Mouse (Mus musculus) ovary, adult 18-20 months (tissue): Measurements from ENCODE around the gene Gps1.
"Not testable (repeated sequence)": the region's sequence is repeated elsewhere in the genome, so short reads cannot be mapped to it uniquely, and the experiment has no call there.

ENCODE experiments used
- DNase-seq: peaks from one replicate; pipeline ENCODE4 v3.0.0; 2022; ENCODE audit warnings: low spot score, mixed read lengths

The Gps1 gene

DNA sequence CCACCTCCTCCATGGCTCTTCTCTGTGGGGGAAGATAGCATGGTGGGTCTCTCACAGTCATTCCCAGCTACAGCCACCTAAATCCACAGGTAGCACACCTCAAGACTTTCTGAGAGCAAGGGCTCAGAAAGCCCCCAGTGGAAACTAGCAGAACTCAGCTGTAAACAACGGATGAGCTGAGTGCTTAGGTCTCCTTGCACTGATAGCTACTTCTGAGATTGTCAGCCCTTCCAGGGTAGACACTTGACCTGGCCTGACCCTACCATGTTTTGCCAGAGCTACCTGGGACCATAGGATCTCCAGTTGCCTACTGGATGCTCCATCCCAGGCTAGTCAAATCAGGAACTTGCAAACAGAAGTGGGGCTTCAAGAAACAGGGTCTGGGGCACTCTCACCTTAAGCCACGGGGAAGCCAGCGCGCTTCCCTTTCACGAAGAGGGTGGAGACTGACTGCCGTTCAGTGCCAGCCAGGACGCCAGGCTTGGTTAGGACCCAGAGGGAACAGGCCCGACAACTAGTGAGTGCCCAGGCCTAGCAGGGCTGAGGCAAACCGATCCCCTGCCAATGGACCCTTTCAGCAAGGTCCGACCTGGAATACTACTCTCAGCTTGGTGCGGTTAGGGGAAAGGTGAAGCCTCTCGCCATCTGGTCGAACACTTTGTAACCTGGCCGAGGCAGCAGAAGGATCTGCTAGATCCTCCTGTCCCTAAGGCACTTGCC lies 38.9 kb downstream of the Gps1 start:
- no peak for DNase-seq

DNA sequence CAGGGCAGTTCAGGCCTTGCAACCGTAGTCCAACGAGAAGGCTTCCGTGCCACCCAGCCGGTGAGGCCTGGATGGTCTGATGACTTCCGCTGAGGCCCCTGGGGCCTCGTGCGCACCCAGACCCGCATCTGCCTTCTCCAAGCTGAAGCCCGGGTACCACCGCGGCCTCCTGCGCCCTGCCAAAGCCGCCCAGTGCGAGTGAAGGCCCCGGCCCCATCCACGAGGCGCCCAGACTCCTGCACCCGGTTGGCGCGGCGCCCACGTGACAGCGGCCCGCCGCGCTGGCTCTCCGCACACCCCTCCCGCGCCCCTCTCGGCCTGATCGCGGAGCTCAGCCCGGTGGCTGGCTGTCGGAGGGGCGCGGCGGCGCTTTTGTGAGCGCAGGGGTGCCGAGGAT lies 39.5 kb downstream of the Gps1 start:
- DNase-seq: peak; percentile 55

DNA sequence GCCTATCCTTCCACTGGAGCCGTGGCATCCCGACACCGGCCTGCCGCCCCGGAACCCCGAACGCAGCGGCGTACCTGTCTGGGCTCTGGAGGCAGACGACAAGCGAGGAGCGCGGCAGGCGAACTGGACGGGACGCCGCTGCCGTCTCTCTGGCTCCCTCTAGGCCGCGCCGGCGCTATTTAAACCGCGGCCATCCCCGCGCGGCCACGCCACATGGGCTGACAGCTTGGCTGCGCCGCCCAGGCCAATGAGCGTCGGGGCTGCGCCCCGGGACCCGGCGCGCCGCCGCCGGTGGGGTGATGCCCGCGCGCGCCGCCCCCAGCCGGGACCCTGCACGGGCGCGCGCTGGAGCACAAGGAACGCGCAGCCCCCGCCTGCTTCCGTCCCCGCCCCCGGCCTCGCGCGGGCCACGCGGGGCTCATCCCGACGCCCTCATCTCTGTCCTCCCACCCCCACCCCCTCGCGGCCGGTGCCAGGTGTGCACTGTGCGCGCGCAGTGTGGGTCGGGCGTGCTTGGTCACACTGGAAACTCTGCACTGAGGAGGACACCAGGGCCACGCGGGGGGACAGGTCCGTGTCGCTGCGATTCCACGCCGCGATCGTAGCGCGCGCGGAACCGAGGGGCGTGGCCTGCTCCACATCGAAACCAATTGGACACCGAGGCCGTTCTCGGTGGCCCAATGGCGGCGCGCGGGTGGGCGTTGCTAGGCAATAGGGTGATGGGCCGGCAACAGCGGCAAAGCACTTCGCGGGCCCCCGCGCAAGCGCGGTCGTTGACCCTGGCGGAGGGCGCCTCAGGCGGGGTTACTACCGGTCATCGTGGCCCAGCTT lies 40.1 kb downstream of the Gps1 start, which contains the start of gene Fasn:
Fasn (minus strand) TSS at position 592 of the 831 bp plus-strand sequence.
- DNase-seq: peak; percentile 96

DNA sequence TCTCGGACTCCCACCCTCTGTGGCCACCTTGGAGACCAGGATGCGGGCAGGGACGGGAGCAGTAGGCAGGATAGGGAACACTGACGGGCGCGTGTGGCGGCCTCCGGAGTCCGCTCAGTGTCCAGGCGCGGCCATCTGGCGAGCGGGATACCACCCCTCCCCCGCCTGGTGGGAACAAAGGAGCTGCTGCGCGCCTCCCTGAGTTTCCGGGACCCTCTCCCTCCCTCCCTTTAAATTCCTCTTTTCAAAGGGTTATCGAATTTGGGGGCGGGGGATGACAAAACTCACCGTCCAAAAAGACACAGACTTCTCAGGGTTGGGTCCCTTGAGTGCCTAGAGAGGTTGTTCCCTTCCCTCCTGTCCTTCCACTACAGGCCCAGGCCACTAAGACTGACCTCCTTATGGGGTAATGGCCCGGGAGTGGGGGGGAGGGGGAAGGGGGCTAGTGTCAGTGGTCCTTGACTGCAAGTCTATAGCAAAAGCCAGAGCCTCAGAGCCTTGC lies 40.8 kb downstream of the Gps1 start:
- no peak for DNase-seq

DNA sequence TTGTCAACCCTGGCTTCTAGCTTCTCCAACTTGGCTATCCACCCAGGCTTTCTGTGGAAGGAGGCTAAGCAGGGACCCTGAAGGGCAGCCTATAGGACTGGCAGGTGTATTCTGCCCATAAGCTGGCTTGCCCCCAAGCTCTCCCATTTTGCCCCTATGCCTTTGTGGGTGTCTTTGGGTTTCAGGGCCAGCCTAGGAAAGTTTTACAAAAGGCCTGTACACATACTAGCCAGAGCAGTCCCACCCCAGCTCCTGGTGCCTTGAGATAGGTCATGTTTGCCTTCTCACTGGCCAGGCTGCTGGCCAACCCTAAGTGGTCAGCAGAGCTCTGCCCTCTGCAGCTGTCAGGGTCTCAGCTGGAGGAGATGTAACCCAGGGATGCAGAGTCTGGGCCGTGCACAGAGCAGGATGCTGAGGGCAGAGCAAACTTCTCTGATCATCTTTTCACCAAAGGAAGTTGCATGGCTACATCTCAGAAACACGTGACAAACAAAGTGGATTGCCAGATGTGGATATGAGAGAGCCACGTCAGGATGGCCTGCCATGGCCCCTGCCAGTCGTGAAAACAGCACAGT lies 41.3 kb downstream of the Gps1 start:
- DNase-seq: no peak

DNA sequence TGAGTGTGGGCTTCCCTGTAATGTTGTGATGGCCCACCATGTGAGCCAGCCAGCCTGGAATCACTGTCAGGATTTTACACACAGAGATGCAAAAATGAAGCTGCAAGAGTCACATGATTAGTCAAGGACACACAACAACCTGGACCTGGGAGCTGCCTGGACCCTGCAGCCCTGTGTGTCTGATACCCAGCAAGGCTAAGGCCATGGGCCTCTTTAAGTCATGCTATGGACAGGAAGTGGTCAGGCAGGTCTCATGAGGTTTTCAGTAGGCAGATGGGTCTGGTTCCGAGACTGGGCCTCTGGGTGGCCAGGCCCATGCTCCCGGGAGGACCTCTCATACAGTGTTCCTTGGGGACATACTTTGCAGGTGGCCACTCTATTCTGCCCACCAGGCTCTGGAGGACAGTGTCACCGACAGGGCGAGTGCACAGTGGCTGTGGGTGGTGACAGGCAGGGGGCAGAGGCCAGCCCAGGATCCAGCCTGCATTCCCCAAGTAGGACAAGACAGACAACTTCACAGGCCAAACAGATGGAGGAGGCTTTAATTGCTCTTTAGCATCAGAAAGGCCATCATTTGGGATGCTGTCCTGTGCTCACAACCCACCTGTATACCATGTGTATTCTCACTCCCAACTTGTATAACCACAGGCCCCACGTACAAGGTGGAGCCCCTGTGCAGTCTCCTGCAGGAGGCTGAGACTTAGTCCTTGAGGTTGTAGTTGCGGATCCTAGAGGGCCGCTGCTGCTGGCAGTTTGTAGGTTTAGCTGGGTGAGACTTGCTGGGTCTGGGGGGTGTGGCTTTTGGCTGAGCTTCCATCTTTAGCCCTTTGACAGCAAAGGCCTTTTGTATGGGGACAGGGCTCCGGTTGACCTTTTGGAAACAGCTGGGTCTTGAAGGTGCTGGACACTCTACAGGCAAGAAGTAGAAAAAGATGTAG lies 42.2 kb downstream of the Gps1 start:
- no peak for DNase-seq

DNA sequence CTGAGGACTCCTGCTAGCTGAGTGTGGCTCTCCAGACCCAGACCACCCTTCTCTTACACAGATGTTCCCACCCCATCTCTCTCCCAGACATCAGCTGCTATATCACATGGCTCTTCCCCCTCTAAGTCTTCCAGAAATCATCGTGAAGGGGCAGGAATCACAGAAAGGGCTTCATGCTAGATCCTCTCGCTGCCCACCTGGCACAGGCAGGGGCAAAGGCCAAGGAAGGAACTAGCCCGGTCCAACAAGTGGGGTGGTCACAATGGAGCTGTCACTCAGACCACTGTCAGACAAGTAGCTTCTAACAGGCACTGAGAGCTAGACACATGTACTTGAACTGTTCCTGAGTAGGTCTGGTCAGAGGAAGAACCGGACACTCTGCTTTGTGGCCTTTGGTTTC lies 44.3 kb downstream of the Gps1 start:
- no peak for DNase-seq

DNA sequence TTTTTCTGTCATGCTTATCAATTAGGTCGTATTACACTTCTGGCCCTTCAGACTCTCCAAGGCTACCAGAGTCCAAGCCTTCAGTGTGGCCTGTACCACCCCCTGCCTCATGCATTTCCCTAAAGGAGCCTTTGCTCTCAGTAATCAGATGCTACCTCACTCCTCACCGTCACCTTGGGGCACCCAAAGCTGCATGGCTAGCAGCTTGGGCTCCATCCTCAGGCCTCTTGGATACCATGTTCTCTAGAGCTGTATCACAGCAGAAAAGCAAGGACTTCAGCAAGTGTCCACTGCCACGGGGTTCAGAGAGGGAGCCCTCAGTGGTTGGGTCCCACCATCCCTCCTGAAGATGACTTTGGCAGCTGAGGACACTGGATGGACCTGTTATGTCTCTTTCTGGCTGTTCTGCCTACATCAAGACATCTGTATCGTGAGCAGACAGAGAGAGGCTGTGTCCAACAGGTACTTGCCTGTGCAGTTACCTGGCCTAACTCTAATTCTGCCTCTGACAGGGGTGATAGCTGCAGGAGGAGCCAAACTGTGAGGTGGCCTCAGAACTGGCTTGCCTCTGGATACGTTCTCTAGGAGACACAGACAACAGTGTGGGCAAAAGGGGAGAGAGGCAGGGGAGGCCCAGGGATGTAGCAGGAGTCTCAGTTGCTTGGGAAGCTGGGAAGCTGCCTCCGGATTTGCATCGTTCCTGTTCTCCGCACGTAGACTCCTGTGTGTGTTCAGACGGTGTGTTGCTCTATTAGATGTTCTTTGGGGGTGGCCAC lies 45.9 kb downstream of the Gps1 start:
- DNase-seq: no peak

DNA sequence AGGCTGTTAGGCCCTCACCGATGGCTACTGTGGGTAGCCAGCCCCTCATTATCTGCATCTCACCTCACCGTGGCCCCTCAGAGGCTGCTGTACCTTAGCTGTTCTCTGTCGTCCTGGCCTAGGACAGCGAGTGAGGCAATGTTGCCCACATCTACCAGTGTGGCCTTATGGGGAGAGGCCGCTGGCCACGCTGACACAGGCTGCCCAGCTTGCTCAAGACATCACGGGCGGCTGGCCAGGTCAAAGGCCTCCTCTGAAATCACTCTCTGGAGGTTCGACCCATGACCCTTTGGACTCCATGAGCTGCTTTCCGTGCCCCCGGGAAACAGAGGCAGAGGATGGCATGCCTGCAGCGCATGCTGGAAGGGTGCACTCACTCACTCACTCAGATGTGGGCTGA lies 46.6 kb downstream of the Gps1 start:
- DNase-seq: no peak

DNA sequence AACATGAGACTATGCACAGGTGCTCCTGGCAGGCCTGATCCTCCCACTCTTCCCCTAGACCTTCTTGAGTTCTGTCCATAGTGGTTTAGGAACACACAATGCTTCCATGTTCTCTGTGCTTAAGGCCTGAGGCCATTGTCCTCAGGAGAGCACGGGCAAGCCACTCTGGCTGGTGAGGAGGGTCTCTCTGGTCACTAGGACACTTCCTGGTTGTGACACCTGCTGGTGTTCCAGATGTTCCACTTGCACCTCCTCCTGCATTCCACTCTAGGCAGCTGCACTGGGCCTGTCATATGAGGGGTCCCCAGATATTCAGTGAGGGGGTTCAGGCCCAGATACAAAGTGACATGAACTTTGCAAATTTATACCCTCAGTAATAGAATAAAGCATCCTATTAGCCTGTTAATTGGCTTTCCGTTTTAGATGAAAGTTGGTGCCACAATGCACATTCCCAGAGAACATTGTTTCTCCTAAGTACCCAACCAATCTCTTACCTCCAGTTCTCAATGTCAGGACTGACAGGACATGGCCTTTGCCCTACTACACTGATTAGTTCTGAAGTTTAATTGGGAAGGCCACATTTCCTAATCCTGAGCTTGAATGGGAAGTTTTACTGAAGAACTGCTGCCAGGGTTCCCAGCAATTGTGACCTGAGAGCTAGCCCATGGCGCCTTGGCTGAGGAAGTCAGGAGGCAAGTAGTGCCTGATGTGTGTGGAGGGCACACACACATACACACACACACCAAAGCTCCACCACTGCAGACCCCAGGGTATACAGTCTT lies 47.8 kb downstream of the Gps1 start:
- no peak for DNase-seq

DNA sequence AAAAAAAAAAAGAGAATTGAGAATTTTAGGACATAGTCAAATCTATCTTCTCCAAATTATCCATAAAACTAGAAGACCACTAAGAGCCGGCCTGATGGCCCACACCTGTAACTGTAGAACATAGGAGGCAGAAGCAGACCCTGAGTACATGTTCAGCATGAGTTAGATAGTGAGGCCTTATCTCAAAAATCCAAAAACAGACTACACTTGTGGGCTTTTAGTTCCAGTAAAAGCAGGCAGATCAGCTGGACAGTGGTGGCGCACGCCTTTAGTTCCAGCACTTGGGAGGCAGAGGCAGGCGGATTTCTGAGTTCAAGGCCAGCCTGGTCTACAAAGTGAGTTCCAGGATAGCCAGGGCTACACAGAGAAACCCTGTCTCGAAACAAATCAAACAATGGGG lies 48.9 kb downstream of the Gps1 start:
- DNase-seq: not testable (repeated sequence)

DNA sequence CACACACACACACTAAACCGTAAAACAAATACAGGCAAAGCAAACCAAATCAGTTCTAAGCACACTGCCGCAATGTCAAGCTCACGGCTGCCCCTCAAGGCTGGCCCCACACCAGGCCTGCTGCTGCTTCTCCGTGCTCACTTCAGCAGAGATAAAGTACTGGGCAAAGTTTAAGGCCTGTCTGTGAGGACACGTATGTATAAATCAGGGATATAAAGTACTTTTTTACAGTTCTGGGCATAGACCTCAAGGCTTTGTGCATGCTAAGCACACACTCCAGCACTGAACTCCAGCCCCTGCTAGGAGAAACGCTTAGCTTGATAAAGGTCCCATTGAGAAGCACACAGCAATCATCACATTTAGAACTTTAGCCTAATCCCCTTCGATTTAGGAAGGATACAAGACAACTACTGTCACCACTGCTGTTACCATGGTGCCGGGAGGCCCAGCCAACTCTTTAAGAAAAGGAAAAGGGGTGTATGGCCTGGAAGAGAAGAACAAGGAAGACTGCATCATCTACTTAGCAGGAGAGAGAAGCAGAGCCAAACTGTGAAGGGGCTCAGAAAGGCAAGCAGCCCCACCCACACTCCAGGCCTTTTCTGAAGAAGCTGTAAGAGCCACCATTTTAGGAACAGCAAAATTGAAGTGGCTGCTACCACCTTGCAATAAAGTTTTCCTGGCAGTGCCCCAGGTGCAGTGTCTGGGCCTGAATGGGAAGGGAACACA lies 49.6 kb downstream of the Gps1 start:
- DNase-seq: no peak
